Mouse (Mus musculus) cerebellum, adult 2 months (tissue): ENCODE results near the gene 4933407L21Rik. TPM values are rescaled to one million over a fixed set of nuclear protein-coding genes. Genes with fewer than 3 reads are reported as not detected.

Experiments
- DNase-seq, 2 experiments: peaks; one replicate each; pipeline ENCODE4 v3.0.0; 2021
- H3K27ac ChIP-seq: fragments of 200-500 bp; 2 replicates; pipeline ENCODE4 v1.5.1; 2012; ENCODE audit warnings: low read length, control low read depth, inconsistent platforms; ENCODE audit not compliant: insufficient read depth
- H3K27me3 ChIP-seq: fragments of 200-500 bp; 2 replicates; pipeline ENCODE4 v1.6.1; 2012; ENCODE audit warnings: inconsistent platforms, mild to moderate bottlenecking, low read length, moderate library complexity; ENCODE audit not compliant: control insufficient read depth, insufficient read depth
- H3K4me1 ChIP-seq: fragments of 200-500 bp; 2 replicates; pipeline ENCODE4 v1.6.1; 2011; ENCODE audit warnings: low read length; ENCODE audit not compliant: control insufficient read depth, insufficient read depth
- H3K4me3 ChIP-seq: fragments of 200-500 bp; replicated peaks from 2 replicates; pipeline ENCODE3; 2011; ENCODE audit warnings: mild to moderate bottlenecking, low read depth, low read length, control low read depth; ENCODE audit not compliant: insufficient read depth
- CTCF ChIP-seq: fragments of 200-500 bp; IDR thresholded peaks from 2 replicates; pipeline ENCODE4 v1.5.1; 2011; ENCODE audit warnings: low read depth, mild to moderate bottlenecking, control low read depth, low read length, moderate library complexity, borderline replicate concordance; ENCODE audit not compliant: insufficient read depth
- POLR2A ChIP-seq: fragments of 200-500 bp; IDR thresholded peaks from 2 replicates; pipeline ENCODE4 v1.6.1; 2011; ENCODE audit warnings: low read length, control low read depth, borderline replicate concordance; ENCODE audit not compliant: insufficient read depth
- WGBS: fragments of 180-500 bp; shearing (Covaris S2); methylation state at CpG from one replicate; pipeline ENCODE4 v1.1.7; 2018; 5-methylcytosine and 5-hydroxymethylcytosine counted together
- polyA plus RNA-seq: library from polyadenylated mRNA; depleted of rRNA; stranded (reverse); fragments of >200 nt; gene quantifications from 2 replicates; pipeline ENCODE4 v1.2.3, GENCODE M21; 2012

Gene 4933407L21Rik
- polyA plus RNA-seq, 1 experiment, result 4.3 TPM

DNA sequence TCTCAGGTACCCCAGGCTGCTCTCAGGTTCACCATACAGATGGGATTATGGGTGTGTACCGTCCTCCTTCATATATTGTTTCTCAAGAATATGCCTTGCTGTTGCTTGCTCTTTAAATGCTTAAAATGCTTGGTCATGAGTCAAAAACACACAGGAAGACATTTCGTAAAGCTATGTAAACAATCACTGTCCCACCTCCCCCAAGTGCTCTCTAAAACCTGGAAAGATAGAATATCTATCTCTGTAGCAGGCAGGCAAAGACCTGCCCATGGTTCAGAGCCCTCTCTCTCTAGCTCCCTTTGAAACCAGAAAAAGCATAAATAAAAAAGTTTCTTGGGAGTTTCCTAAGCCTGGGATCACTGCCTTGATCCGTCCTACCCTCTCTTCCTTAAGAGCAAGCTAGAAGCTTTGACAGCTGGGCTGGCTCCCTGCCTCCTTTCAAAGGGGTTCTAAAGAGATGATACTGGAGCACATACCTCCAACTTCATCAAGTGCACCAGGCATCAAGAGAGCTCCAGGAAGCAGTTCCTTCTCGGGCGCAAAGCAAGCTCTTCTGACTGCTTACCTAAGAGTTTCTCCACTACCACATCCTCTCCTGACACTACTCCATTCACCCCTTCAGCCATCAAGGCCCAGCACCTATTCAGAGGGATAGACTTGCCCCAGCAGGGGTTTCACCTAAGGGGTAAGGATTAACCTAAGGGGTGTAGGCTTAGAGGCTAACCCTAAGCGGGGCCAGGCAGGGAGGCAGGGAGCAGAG is 31.0 kb downstream of the 4933407L21Rik start:
- 70% methylated on average over 6 of the region's 6 CpGs for WGBS
- DNase-seq, result no peak
- no peak overlapping the region for H3K4me3 ChIP-seq
- H3K4me1 ChIP-seq, result no peaks in the 10 kb centered on the region
- no peaks in the 10 kb centered on the region for H3K27me3 ChIP-seq
- no peak overlapping the region for H3K27ac ChIP-seq
- TF ChIP-seq POLR2A (no peak), CTCF (no peak)

DNA sequence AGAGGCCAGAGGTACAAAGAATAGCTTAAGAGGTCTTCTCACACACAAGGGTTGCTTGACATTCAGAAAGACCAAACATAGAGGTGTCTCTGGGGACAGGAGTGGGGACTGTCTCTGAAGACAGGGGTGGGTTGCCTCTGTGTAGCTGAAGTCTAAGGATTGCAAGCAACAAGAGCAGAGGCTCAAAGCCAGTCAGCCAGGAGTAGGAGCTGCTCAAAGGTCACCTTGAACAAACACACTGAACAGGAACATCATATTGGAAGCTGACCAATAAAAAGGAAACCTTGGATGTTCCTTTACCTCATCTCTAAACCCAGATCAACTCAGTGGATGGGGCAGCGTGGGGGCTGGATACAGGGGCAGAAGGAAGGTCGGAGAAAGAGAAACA is 31.6 kb downstream of the 4933407L21Rik start:
- 86% methylated on average over 2 of the region's 2 CpGs for WGBS
- no peaks in the 10 kb centered on the region for H3K27me3 ChIP-seq
- no peak overlapping the region for H3K27ac ChIP-seq
- TF ChIP-seq POLR2A (no peak), CTCF (no peak)
- H3K4me1 ChIP-seq, result no peaks in the 10 kb centered on the region
- no peak overlapping the region for H3K4me3 ChIP-seq
- DNase-seq, result no peak

DNA sequence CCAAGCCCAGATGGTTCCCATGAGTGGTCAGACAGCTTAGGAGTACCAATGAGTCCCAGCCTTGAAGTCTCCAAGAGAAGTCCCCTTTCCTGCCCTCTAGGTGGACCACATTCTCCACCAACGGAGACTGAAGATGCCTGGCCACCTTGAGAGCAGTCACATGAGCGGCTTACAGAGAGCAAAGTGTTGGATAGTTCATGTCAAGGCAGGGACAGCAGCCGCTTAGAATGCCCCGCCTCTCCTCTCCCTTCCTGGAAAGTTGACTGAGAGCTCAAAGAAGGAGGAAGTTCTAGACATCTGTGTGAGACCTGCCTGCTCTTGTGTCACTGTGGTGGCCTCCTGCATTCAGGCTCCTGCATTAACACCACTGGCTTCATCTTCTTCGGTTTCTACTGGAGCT is 32.6 kb downstream of the 4933407L21Rik start, which contains the start of gene Gpr55:
Gpr55 (minus strand) TSS at position 135 of the 400 bp plus-strand sequence.
- WGBS, result 82% methylated on average over 5 of the region's 5 CpGs
- Histone ChIP-seq H3K27ac (no peak within 1 kb of the TSS), H3K4me3 (no peak within 1 kb of the TSS), H3K4me1 (no peaks in the 10 kb centered on the region), H3K27me3 (no peaks in the 10 kb centered on the region)
- TF ChIP-seq CTCF (no peak), POLR2A (no peak)
- no peak for DNase-seq

DNA sequence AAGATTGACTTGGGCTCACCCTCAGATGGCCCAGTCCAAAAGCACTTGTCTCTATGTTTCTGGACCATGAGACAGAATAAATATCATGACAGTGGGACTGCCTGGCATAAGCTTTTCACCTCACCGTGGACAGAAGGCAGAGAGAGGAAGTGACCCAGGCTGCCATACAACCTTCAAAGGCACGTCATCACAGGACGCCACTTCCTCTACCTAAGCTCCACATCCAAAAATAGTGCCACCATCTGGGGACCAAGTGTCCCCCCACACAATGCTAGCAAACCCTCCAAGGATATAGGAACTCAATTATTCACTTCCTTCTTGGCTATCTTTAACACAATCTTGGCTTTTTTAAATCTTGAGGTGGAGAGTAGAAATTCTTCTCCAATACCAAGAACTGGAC is 33.8 kb downstream of the 4933407L21Rik start:
- H3K27me3 ChIP-seq, result no peaks in the 10 kb centered on the region
- H3K4me3 ChIP-seq, result no peak overlapping the region
- H3K4me1 ChIP-seq, result no peaks in the 10 kb centered on the region
- 45% methylated on average over 3 of the region's 3 CpGs for WGBS
- TF ChIP-seq CTCF, result no peak
- TF ChIP-seq POLR2A, result no peak
- no peak overlapping the region for H3K27ac ChIP-seq
- no peak for DNase-seq

DNA sequence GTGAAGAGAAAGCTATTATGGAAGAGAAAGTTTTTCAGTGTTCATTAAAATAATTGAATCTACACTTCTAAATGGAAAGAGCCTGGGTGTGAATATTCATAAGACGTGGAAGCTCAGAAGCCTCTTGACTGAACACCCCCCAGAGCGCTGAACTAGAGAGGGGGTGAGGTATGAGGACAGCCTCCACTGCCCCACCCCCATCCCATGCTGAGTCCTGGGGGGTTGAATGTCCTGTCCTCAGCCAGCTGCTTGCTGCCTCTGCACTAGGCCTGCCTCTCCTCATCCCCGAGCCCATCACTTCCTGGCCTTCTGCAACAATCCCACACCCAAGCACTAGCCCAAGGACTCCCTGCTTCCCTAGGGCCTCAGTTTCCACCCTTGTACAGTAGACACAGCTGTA is 37.6 kb downstream of the 4933407L21Rik start:
- DNase-seq, result no peak
- H3K4me1 ChIP-seq, result no peaks in the 10 kb centered on the region
- H3K27me3 ChIP-seq, result no peaks in the 10 kb centered on the region
- H3K4me3 ChIP-seq, result no peak overlapping the region
- no peak overlapping the region for H3K27ac ChIP-seq
- WGBS, result 76% methylated on average over 3 of the region's 3 CpGs
- TF ChIP-seq CTCF (no peak), POLR2A (no peak)

DNA sequence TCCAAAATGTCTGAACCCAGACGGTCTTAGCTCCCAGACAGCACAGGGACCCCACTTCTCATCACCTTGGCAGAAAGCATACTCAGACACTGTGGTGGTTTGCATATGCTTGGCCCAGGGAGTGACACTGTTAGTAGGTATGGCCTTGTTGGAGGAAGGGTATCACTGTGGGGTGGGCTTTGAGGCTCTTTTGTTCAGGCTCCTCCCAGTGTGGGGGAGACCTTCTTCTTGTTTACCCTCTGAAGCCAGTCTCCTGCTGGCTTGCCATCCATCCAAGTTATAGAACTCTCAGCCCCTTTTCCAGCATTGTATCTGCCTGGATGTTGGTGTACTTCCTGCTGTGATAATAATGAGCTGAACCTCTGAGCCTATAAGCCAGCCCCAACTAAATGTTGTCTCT is 40.8 kb downstream of the 4933407L21Rik start:
- no peak for DNase-seq
- WGBS, result 42% methylated on average over 1 of the region's 1 CpGs
- no peak for TF ChIP-seq POLR2A
- TF ChIP-seq CTCF, result no peak
- Histone ChIP-seq H3K27me3 (no peaks in the 10 kb centered on the region), H3K4me1 (no peaks in the 10 kb centered on the region), H3K4me3 (no peak overlapping the region), H3K27ac (no peak overlapping the region)

DNA sequence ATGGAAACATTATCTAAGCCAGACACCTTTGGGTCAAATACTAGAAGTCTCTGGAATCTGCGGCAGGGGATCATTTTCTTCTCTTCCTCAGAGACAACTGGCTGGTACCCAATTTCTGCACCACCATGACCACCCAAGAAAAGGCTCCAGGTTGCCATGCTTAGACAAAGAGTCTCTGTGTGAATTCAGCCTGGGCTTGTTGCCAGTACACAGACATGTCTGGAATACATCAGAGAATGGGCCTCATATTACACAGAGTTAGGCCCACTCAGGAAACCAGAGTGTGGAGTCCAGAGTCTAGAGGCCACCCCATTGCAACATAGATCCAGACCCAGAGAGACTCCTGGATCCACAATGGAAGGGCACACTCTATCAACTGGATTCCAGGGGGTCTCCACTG is 41.2 kb downstream of the 4933407L21Rik start:
- Histone ChIP-seq H3K4me1 (no peaks in the 10 kb centered on the region), H3K4me3 (no peak overlapping the region), H3K27me3 (no peaks in the 10 kb centered on the region), H3K27ac (no peak overlapping the region)
- TF ChIP-seq CTCF (no peak), POLR2A (no peak)
- DNase-seq, result peak in 1 of 2 experiments; percentile 18
- WGBS, result 21% methylated on average over 1 of the region's 1 CpGs

DNA sequence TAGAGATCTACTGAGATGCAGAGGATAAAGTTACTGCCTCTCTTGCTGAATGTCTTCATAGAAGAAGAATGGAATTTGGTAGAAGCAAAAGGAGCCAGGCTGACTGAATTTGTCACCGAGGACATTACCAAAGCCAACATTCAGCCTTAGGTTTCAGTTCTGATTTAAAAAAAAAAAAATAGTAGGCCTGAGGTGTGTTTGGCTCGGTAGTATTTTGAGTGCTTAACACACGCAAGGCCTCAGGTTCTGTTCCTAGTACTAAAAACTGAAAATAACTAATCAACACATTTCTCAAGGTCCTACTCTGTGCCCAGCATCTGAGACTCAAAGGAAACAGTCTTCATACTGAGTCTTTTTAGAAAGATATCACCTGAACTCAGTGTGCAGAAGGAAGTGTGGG is 42.8 kb downstream of the 4933407L21Rik start:
- TF ChIP-seq CTCF (no peak), POLR2A (no peak)
- whole genome bisulfite sequencing, result 95% methylated on average over 3 of the region's 3 CpGs
- Histone ChIP-seq H3K27ac (no peak overlapping the region), H3K27me3 (no peaks in the 10 kb centered on the region), H3K4me3 (no peak overlapping the region), H3K4me1 (no peaks in the 10 kb centered on the region)
- DNase-seq, result no peak
